Mouse (Mus musculus): ENCODE measurements around the gene Npff. TPM values are rescaled to one million over a fixed set of nuclear protein-coding genes. Genes with fewer than 3 reads are reported as not detected.
A peak's percentile ranks its signal among the peaks of the same experiment; 100 is the strongest.

Npff gene
- total and polyA plus RNA-seq, 3 experiments, result 1.8 to 5.5 TPM; not detected in 1

GRCm38 (mm10) chr15:102510590-102511284 lies 14.0 kb downstream of the Npff start (continued):
- TF ChIP-seq ZMIZ1 (IDR thresholded peaks at IDR 0.05; ENCODE audit: low read depth, low read length) (no peak), UBTF (IDR thresholded peaks at IDR 0.05; ENCODE audit: borderline replicate concordance, insufficient read depth, low read depth, low read length) (no peak), NRF1 (IDR thresholded peaks at IDR 0.05; ENCODE audit: insufficient read depth, low read depth, low read length, poor library complexity, severe bottlenecking) (0 out of 2 replicates have a peak, but pooled peaks have one; percentile 2), ZNF384 (IDR thresholded peaks at IDR 0.05; ENCODE audit: low read depth, low read length) (no peak), ELF1 (IDR thresholded peaks at IDR 0.05; ENCODE audit: low read depth, low read length) (0 out of 2 replicates have a peak, but pooled peaks have one; percentile 26), CHD2 (IDR thresholded peaks at IDR 0.05; ENCODE audit: low read length) (no peak; the same call in 1 of the 2 replicates), ZKSCAN1 (IDR thresholded peaks at IDR 0.05; ENCODE audit: low read depth, low read length) (no peak), E2F4 (IDR thresholded peaks at IDR 0.05; ENCODE audit: borderline replicate concordance, low read depth, low read length) (no peak), RAD21 (IDR thresholded peaks at IDR 0.05; ENCODE audit: low read depth, low read length) (no peak), NELFE (IDR thresholded peaks at IDR 0.05; ENCODE audit: low read depth, low read length) (0 out of 2 replicates have a peak, but pooled peaks have one; percentile 22)

DNA sequence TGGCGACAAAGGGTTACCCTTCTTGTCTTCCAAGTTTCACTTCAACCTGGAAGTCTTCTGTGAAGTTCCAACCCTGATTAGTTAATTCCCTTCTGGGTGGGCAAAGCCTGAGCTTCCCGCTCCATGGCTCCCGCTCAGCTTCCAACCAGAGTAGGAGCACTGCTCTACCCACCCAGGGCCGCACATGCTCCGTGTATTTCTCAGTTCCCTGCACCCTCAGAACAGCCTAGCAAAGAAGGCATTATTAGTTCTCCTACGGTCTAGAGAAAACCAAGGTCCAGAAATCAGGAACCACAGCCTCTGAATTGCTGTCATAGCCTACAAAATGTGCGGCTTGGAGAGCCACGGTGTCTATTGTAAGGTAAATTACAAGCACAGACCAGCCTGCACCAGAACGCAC lies 14.6 kb downstream of the Npff start:
- Histone ChIP-seq H3K27me3 (ENCODE audit: control insufficient read depth in 1 of 2, insufficient read depth in 2 of 2, low read length in 2 of 2) (no peaks in the 10 kb centered on the region), H3K27ac (ENCODE audit: control insufficient read depth, low read depth, low read length) (no peak overlapping the region), H3K79me2 (ENCODE audit: control insufficient read depth, insufficient read depth, low read length, poor library complexity) (no peaks in the 10 kb centered on the region), H3K4me3 (ENCODE audit: control insufficient read depth in 1 of 2, insufficient read depth in 1 of 2, low read depth in 2 of 2, low read length in 2 of 2) (peak overlapping the region; percentile 38 to 57), H3K4me1 (ENCODE audit: control insufficient read depth in 1 of 2, insufficient read depth in 2 of 2, low read length in 2 of 2) (peaks cover 7 to 24% of the 10 kb centered on the region in 2 experiments), H3K9ac (ENCODE audit: control insufficient read depth, low read depth, low read length, poor library complexity, severe bottlenecking) (peak overlapping the region; percentile 50), H3K9me3 (replicated peaks; ENCODE audit: insufficient read depth, low read length) (no peaks in the 10 kb centered on the region), H3K36me3 (ENCODE audit: control insufficient read depth in 1 of 2, insufficient read depth in 2 of 2, low read length in 2 of 2) (peaks cover 0 to 12% of the 10 kb centered on the region in 2 experiments; a peak in 2 of 4 replicates)
- no peak for TF ChIP-seq ZMIZ1 (IDR thresholded peaks at IDR 0.05; ENCODE audit: low read depth, low read length)
- TF ChIP-seq POLR2AphosphoS2 (IDR thresholded peaks at IDR 0.05; ENCODE audit: low read length), result 0 out of 2 replicates have a peak, but pooled peaks have one; percentile 23
- DNase-seq (ENCODE audit: low read depth, low spot score), result no peak

DNA sequence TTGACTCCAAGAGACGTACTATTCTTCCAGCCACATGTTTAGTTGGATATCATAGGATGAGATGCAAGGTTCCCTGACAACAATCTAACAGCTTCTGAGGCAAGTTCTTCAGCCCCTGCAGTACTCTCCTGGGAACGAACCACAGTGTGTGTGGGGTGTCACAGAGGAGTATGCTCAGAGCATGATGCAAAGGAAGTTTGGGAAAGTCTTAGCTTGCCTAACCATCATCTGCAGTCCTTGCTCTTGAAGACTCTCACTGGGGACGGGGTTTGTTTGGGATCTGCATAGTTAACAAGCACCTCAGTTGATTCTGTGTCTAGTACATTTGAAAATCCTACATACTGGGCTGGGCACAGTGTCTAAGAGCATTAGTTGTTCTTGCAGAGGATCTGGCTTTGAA lies 16.4 kb downstream of the Npff start:
- Histone ChIP-seq H3K36me3 (ENCODE audit: control insufficient read depth in 1 of 2, insufficient read depth in 2 of 2, low read length in 2 of 2) (peaks cover 2 to 14% of the 10 kb centered on the region in 2 experiments; a peak in 3 of 4 replicates), H3K27ac (ENCODE audit: control insufficient read depth, low read depth, low read length) (no peak overlapping the region), H3K4me1 (ENCODE audit: control insufficient read depth in 1 of 2, insufficient read depth in 2 of 2, low read length in 2 of 2) (peaks cover 7 to 26% of the 10 kb centered on the region in 2 experiments), H3K9ac (ENCODE audit: control insufficient read depth, low read depth, low read length, poor library complexity, severe bottlenecking) (no peak overlapping the region), H3K9me3 (replicated peaks; ENCODE audit: insufficient read depth, low read length) (no peaks in the 10 kb centered on the region), H3K27me3 (ENCODE audit: control insufficient read depth in 1 of 2, insufficient read depth in 2 of 2, low read length in 2 of 2) (no peaks in the 10 kb centered on the region), H3K79me2 (ENCODE audit: control insufficient read depth, insufficient read depth, low read length, poor library complexity) (no peaks in the 10 kb centered on the region), H3K4me3 (ENCODE audit: control insufficient read depth in 1 of 2, insufficient read depth in 1 of 2, low read depth in 2 of 2, low read length in 2 of 2) (no peak overlapping the region)
- TF ChIP-seq E2F4 (IDR thresholded peaks at IDR 0.05; ENCODE audit: borderline replicate concordance, low read depth, low read length) (no peak), SMC3 (IDR thresholded peaks at IDR 0.05; ENCODE audit: low read depth, low read length) (no peak), CTCF (IDR thresholded peaks at IDR 0.05 in 2 of 3, conservative IDR thresholded peaks at IDR 0.05 in 1 of 3; ENCODE audit: control insufficient read depth in 1 of 3, insufficient read depth in 1 of 3, low read depth in 2 of 3, low read length in 3 of 3, poor library complexity in 1 of 3, severe bottlenecking in 1 of 3) (no peak), TAL1 (IDR thresholded peaks at IDR 0.05; ENCODE audit: low read length) (no peak), NRF1 (IDR thresholded peaks at IDR 0.05; ENCODE audit: insufficient read depth, low read depth, low read length, poor library complexity, severe bottlenecking) (no peak), USF2 (IDR thresholded peaks at IDR 0.05; ENCODE audit: borderline replicate concordance in 1 of 2, insufficient read depth in 1 of 2, low read depth in 1 of 2, low read length in 2 of 2) (no peak), KAT2A (conservative IDR thresholded peaks at IDR 0.05; ENCODE audit: low read depth, low read length) (no peak), GATA1 (IDR thresholded peaks at IDR 0.05; ENCODE audit: low read depth, low read length) (no peak), MXI1 (IDR thresholded peaks at IDR 0.05; ENCODE audit: low read depth, low read length) (no peak), UBTF (IDR thresholded peaks at IDR 0.05; ENCODE audit: borderline replicate concordance, insufficient read depth, low read depth, low read length) (no peak), ELF1 (IDR thresholded peaks at IDR 0.05; ENCODE audit: low read depth, low read length) (no peak), ZNF384 (IDR thresholded peaks at IDR 0.05; ENCODE audit: low read depth, low read length) (no peak), POLR2AphosphoS5 (IDR thresholded peaks at IDR 0.05; ENCODE audit: borderline replicate concordance, low read depth, low read length) (no peak), JUND (IDR thresholded peaks at IDR 0.05; ENCODE audit: low read depth, low read length) (no peak), USF1 (IDR thresholded peaks at IDR 0.05; ENCODE audit: low read depth, low read length) (no peak), BHLHE40 (IDR thresholded peaks at IDR 0.05; ENCODE audit: borderline replicate concordance, low read depth, low read length) (no peak), MAFK (IDR thresholded peaks at IDR 0.05; ENCODE audit: borderline replicate concordance, low read depth, low read length) (no peak), ZMIZ1 (IDR thresholded peaks at IDR 0.05; ENCODE audit: low read depth, low read length) (no peak)
- DNase-seq (ENCODE audit: low read depth, low spot score), result no peak

Measured in MEL (cell line).